Mouse (Mus musculus) lung, postnatal 0 days (tissue): ENCODE data around the gene Gnao1.

Experiments used
- CTCF ChIP-seq: IDR thresholded peaks from 2 replicates; pipeline ENCODE4 v1.5.1; 2016; ENCODE audit warnings: antibody characterized with exemption, mild to moderate bottlenecking
- EP300 ChIP-seq: IDR thresholded peaks from 2 replicates; pipeline ENCODE4 v1.6.1; 2016; ENCODE audit warnings: antibody characterized with exemption, mild to moderate bottlenecking, control low read depth

GRCm38 (mm10) chr8:93883771-93884170, 74.0 kb downstream of the Gnao1 start:
- TF ChIP-seq CTCF (no peak), EP300 (no peak)
